Mouse (Mus musculus) myocyte (in vitro differentiated cells): Measurements from ENCODE around the gene Aass. TPM values are rescaled to one million over a fixed set of nuclear protein-coding genes. Genes with fewer than 3 reads are reported as not detected.
"Not testable (repeated sequence)": the region's sequence is repeated elsewhere in the genome, so short reads cannot be mapped to it uniquely, and the experiment has no call there.

Experiments
- H3K27me3 ChIP-seq: one replicate; pipeline ENCODE4 v1.6.1; 2011; ENCODE audit not compliant: control insufficient read depth, insufficient read depth, insufficient read length
- H3K36me3 ChIP-seq: one replicate; pipeline ENCODE4 v1.6.1; 2011; ENCODE audit not compliant: control insufficient read depth, insufficient read depth
- H3K4me2 ChIP-seq: one replicate; pipeline ENCODE4 v1.6.1; 2011; ENCODE audit warnings: low read depth, control low read depth
- H3K4me3 ChIP-seq: one replicate; pipeline ENCODE4 v1.5.1; 2011; ENCODE audit warnings: mild to moderate bottlenecking, control low read depth, moderate library complexity
- H3K79me2 ChIP-seq: one replicate; pipeline ENCODE4 v1.6.1; 2011; ENCODE audit not compliant: control insufficient read depth, insufficient read depth
- H3ac ChIP-seq: one replicate; pipeline ENCODE4 v1.6.1; 2011; ENCODE audit not compliant: control insufficient read depth, insufficient read length
- CEBPB ChIP-seq: IDR thresholded peaks from 2 replicates; pipeline ENCODE4 v1.6.1; 2011; ENCODE audit warnings: mild to moderate bottlenecking, moderate library complexity; ENCODE audit not compliant: poor library complexity, insufficient read depth, severe bottlenecking
- E2F4 ChIP-seq: IDR thresholded peaks from one replicate; pipeline ENCODE4 v1.6.1; 2011; ENCODE audit warnings: mild to moderate bottlenecking, control low read depth, moderate library complexity; ENCODE audit not compliant: insufficient read depth
- MAX ChIP-seq: IDR thresholded peaks from one replicate; pipeline ENCODE4 v1.6.1; 2011; ENCODE audit warnings: low read depth, mild to moderate bottlenecking, control low read depth
- MYOD1 ChIP-seq, 3 experiments: IDR thresholded peaks; one replicate each; pipeline ENCODE4 v1.6.1; 2011; ENCODE audit warnings: control low read depth in 2 of 3, low read depth in 2 of 3, mild to moderate bottlenecking in 2 of 3, moderate library complexity in 1 of 3; ENCODE audit not compliant: insufficient read length in 2 of 3, control insufficient read depth in 1 of 3
- MYOG ChIP-seq, 3 experiments: IDR thresholded peaks; one replicate each; pipeline ENCODE4 v1.6.1; 2011; ENCODE audit warnings: control low read depth in 2 of 3, low read depth in 2 of 3, mild to moderate bottlenecking in 2 of 3; ENCODE audit not compliant: insufficient read length in 2 of 3, control insufficient read depth in 1 of 3, insufficient read depth in 1 of 3
- POLR2A ChIP-seq: IDR thresholded peaks from one replicate; pipeline ENCODE4 v1.6.1; 2011; ENCODE audit warnings: low read depth, mild to moderate bottlenecking, control low read depth, moderate library complexity; ENCODE audit not compliant: insufficient read length
- POLR2AphosphoS2 ChIP-seq: IDR thresholded peaks from one replicate; pipeline ENCODE4 v1.6.1; 2011; ENCODE audit warnings: low read depth, control low read depth; ENCODE audit not compliant: insufficient read length
- REST ChIP-seq: IDR thresholded peaks from one replicate; pipeline ENCODE4 v1.6.1; 2011; ENCODE audit warnings: mild to moderate bottlenecking, control low read depth, moderate library complexity; ENCODE audit not compliant: insufficient read depth, insufficient read length
- SRF ChIP-seq: IDR thresholded peaks from one replicate; pipeline ENCODE4 v1.6.1; 2011; ENCODE audit warnings: low read depth; ENCODE audit not compliant: control insufficient read depth, insufficient read length
- TCF12 ChIP-seq: IDR thresholded peaks from one replicate; pipeline ENCODE4 v1.6.1; 2011; ENCODE audit warnings: mild to moderate bottlenecking, control low read depth; ENCODE audit not compliant: poor library complexity, insufficient read depth, severe bottlenecking
- TCF3 ChIP-seq: IDR thresholded peaks from one replicate; pipeline ENCODE4 v1.6.1; 2011; ENCODE audit warnings: low read depth, control low read depth; ENCODE audit not compliant: insufficient read length
- USF1 ChIP-seq: IDR thresholded peaks from one replicate; pipeline ENCODE4 v1.6.1; 2011; ENCODE audit warnings: low read depth, mild to moderate bottlenecking, control low read depth, moderate library complexity
- polyA plus RNA-seq: library from polyadenylated mRNA; unstranded; fragments of >200 nt; fragmentation: generic; extraction: Trizol; gene quantifications from one replicate; pipeline ENCODE4 v1.2.1, GENCODE M21; 2012; ENCODE audit warnings: missing spikeins

The Aass gene
- polyA plus RNA-seq, result not detected

DNA sequence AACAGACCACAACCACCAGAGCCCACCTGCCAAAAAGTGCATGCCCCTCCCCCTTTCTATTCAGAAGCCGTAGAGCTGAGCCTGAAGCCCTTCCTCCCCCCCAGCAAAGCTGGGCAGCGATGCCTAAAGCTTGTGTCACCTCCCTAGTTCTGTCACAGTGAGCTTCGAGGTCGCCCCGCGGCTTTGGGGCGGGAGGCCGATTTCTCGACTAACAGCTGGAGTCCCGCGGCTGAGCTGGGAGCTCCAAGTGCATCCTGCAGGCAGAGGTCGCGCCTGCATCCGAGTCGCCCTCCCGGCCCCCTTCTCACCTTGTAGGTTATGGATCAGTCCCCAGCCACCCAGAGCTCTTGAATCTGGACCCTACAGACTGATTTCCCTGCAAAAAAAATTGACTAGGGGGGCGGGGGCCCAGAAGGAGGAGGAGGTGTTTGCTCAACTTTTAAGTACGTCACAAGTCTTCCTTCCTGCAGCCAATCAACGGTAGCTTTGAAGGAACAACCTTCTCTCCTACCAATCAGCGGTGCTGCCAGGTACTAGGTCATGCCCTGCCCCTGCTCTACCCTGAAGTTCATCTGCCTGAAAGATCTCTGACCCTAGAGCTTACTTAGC lies at the start of gene Aass:
Aass (minus strand) TSS at position 414 of the 609 bp plus-strand sequence.
- no peak for TF ChIP-seq TCF12
- H3K4me3 ChIP-seq, result no peak within 1 kb of the TSS

DNA sequence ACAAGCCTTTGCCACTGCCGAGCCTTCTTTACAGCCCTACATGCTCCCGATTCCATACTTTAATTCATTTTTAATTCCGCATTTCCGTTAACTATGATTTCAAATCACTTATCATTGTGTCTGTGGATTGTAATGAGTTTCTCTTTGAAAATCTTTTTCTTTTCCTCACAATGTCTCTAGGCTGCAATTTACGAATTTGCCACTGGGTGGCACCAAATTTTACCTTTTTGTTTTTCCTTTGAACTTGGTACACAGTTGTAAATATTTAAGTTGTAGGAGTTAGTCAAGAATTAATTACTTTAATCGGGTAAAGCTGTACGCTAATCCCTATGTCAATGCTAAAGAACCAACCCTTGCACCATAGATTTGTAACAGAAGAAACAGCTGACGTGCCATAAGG lies 47.3 kb upstream of the Aass start:
- no peak overlapping the region for H3K4me3 ChIP-seq
- H3ac ChIP-seq, result no peak overlapping the region
- peak overlapping the region; percentile 82 for H3K4me2 ChIP-seq
- TF ChIP-seq MYOD1 (IDR thresholded peaks at IDR 0.05; ENCODE audit: control insufficient read depth in 1 of 3, insufficient read length in 2 of 3, low read depth in 2 of 3) (no peak), POLR2A (no peak), TCF3 (no peak), POLR2AphosphoS2 (no peak), CEBPB (no peak), SRF (no peak), MAX (no peak), USF1 (no peak), E2F4 (no peak), TCF12 (no peak), MYOG (IDR thresholded peaks at IDR 0.05; ENCODE audit: control insufficient read depth in 1 of 3, insufficient read depth in 1 of 3, insufficient read length in 2 of 3, low read depth in 2 of 3) (no peak), REST (no peak)
- H3K27me3 ChIP-seq, result no peaks in the 10 kb centered on the region
- no peaks in the 10 kb centered on the region for H3K36me3 ChIP-seq
- H3K79me2 ChIP-seq, result no peaks in the 10 kb centered on the region

More for the DNA sequence above, at the start of gene Aass:
- no peaks in the 10 kb centered on the region for H3K27me3 ChIP-seq
- no peak within 1 kb of the TSS for H3ac ChIP-seq
- no peak within 1 kb of the TSS for H3K4me2 ChIP-seq
- H3K36me3 ChIP-seq, result no peaks in the 10 kb centered on the region
- no peaks in the 10 kb centered on the region for H3K79me2 ChIP-seq

DNA sequence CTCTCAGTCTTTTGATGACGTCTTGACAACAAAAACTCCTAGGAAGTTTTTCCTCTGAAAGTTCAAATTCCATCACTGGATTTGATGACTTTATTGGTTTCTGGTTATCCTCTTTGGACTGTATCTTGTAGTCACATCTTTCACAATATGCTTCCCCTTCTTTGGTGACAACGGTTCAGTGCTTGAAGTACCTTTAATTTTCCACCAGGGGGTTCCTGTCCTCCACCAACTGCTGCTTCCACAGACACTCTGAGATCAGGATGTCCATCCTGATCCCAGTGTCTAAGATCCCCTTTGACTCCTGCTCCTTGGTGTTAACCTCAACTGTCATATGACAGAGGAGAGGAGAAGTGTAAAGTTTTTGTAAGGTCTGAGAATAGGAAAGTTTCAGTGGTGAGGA lies 31.0 kb upstream of the Aass start:
- not testable (repeated sequence) for H3K4me2 ChIP-seq, H3K36me3 ChIP-seq, H3K79me2 ChIP-seq, H3ac ChIP-seq, H3K4me3 ChIP-seq, H3K27me3 ChIP-seq

DNA sequence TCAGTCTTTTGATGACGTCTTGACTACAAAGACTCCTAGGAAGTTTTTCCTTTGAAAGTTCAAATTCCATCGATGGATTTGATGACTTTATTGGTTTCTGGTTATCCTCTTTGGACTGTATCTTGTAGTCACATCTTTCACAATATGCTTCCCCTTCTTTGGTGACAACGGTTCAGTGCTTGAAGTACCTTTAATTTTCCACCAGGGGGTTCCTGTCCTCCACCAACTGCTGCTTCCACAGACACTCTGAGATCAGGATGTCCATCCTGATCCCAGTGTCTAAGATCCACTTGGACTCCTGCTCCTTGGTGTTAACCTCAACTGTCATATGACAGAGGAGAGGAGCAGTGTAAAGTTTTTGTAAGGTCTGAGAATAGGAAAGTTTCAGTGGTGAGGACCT lies 23.6 kb upstream of the Aass start:
- not testable (repeated sequence) for H3ac ChIP-seq, H3K36me3 ChIP-seq, H3K4me2 ChIP-seq, H3K27me3 ChIP-seq, H3K79me2 ChIP-seq, H3K4me3 ChIP-seq

DNA sequence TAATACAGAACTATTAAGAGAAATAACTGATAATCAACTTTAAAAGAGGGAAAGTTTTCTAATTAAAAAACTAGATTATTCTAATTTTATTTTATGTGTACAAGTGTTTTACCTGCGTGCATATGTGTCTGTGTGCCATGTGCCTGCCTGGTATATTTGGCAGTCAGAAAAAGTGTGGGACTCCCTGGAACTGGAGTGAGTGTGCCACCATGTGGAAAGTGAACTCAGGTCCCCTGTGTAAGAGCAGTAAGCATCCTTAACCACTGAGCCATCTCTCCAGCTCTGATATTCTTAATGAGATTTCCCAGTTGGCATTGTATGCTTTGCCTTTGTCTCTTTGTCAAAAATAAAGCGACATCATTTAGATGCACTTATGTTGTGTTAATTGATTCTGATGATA lies 20.3 kb upstream of the Aass start:
- H3K4me3 ChIP-seq, result no peak overlapping the region
- H3ac ChIP-seq, result no peak overlapping the region

DNA sequence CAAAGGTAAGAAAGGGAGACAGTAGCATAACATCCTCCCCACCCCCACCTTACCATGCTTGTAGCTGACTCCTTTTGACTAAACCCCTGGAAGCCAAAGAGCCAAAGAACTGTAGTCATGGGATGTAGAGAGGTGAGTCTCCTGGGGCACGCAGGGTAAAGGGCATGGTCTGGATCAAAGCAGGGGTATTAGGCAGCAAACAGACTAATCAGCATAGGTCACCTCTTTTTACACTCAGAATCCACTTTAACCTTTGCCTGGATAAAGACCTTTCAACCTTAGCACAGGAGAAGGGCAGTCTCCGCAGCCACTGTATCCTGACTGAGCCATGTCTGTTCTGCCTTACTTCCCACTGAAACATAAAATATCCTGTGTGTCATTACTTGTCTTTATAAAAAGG lies 14.4 kb upstream of the Aass start:
- no peaks in the 10 kb centered on the region for H3K79me2 ChIP-seq
- H3ac ChIP-seq, result no peak overlapping the region
- H3K27me3 ChIP-seq, result no peaks in the 10 kb centered on the region
- TF ChIP-seq TCF3 (no peak), MYOG (IDR thresholded peaks at IDR 0.05; ENCODE audit: control insufficient read depth in 1 of 3, insufficient read depth in 1 of 3, insufficient read length in 2 of 3, low read depth in 2 of 3) (no peak), MYOD1 (IDR thresholded peaks at IDR 0.05; ENCODE audit: control insufficient read depth in 1 of 3, insufficient read length in 2 of 3, low read depth in 2 of 3) (no peak)
- no peak overlapping the region for H3K4me3 ChIP-seq
- no peak overlapping the region for H3K4me2 ChIP-seq
- H3K36me3 ChIP-seq, result no peaks in the 10 kb centered on the region

More for the DNA sequence above, 20.3 kb upstream of the Aass start:
- H3K27me3 ChIP-seq, result no peaks in the 10 kb centered on the region
- no peak overlapping the region for H3K4me2 ChIP-seq
- no peaks in the 10 kb centered on the region for H3K79me2 ChIP-seq
- no peaks in the 10 kb centered on the region for H3K36me3 ChIP-seq
- TF ChIP-seq TCF3 (no peak), CEBPB (no peak), MYOD1 (IDR thresholded peaks at IDR 0.05; ENCODE audit: control insufficient read depth in 1 of 3, insufficient read length in 2 of 3, low read depth in 2 of 3) (no peak), E2F4 (no peak), REST (no peak), MAX (no peak), POLR2A (no peak), SRF (no peak), USF1 (no peak), MYOG (IDR thresholded peaks at IDR 0.05; ENCODE audit: control insufficient read depth in 1 of 3, insufficient read depth in 1 of 3, insufficient read length in 2 of 3, low read depth in 2 of 3) (no peak), POLR2AphosphoS2 (no peak), TCF12 (no peak)
